Comparison of ENCODE assay signal across 8 mouse cellular contexts in the genomic region with DNA sequence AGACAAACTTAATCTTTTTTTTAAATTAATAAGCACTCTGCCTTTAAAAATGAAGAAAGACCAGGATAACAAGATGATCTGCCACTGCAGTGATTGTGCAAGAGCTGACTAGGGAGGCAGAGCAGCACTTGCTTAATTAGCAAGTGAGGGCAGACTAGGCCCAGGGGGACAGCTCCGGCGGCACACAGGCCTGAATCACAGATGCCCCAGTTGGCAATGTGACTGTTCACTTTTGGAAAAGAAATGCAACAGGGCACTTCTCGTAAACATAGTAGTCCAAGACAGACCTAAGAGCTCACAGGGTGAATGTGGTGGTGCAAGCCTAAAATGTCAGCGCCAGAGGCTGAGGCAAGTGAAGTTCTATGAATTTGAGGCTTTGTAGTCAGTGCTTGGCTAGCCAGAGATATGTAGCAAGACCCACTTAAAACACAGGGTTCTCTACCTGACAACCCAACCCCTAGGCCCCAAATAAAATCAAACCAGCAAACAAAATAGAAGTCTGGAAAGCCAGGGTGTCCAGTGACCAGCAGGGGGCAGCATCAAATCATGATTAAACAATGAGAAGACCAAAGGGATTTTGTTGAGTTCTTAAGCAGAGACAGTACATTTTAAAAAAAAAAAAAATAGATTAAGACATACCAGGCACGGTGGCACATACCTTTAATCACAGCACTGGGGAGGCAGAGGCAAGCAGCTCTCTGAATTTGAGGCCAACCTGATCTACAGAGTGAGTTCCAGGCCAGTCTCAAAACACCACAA. TPM values are rescaled to one million over a fixed set of nuclear protein-coding genes. Genes with fewer than 3 reads are reported as not detected.
DNase-seq lines count a peak whose midpoint lies in the region; ATAC-seq and TF ChIP-seq lines count a peak whose summit lies in the region.

No protein-coding gene starts in this region.

- peak; percentile 60 to 81 for DNase-seq in left cerebral cortex, adult 2 months (ENCODE audit: extremely low spot score in 1 of 2, low spot score in 2 of 2)
- DNase-seq in left cerebral cortex, adult 11 months (ENCODE audit: low spot score) = no peak
- peak; percentile 88 for DNase-seq in adrenal gland, postnatal 10 days
- peak; percentile 77 for DNase-seq in embryonic facial prominence, embryonic 10.5 days (ENCODE audit: low spot score)
- DNase-seq in liver, embryonic 13.5 days = peak; percentile 48
- DNase-seq in retina, postnatal 1 day = peak; percentile 87
- peak; percentile 82 for DNase-seq in urinary bladder, postnatal 25 days (ENCODE audit: low spot score)

- H3K9me3 ChIP-seq in embryonic facial prominence, embryonic 10.5 days = no peaks in the 10 kb centered on the region
- H3K9me3 ChIP-seq in liver, embryonic 13.5 days (replicated peaks) = no peaks in the 10 kb centered on the region

- H3K27ac ChIP-seq in left cerebral cortex, adult 2 months = no peak overlapping the region
- H3K27ac ChIP-seq in embryonic facial prominence, embryonic 10.5 days (replicated peaks) = no peak overlapping the region
- H3K27ac ChIP-seq in liver, embryonic 13.5 days = no peak overlapping the region

- H3K4me3 ChIP-seq in left cerebral cortex, adult 2 months = no peak overlapping the region
- no peak overlapping the region for H3K4me3 ChIP-seq in embryonic facial prominence, embryonic 10.5 days
- H3K4me3 ChIP-seq in liver, embryonic 13.5 days (replicated peaks) = no peak overlapping the region

- no peak overlapping the region for H3K9ac ChIP-seq in liver, embryonic 13.5 days

- H3K4me2 ChIP-seq in liver, embryonic 13.5 days = no peak overlapping the region

- peaks cover 24% of the 10 kb centered on the region for H3K4me1 ChIP-seq in embryonic facial prominence, embryonic 10.5 days
- H3K4me1 ChIP-seq in liver, embryonic 13.5 days (replicated peaks) = peaks cover 22% of the 10 kb centered on the region

- no peaks in the 10 kb centered on the region for H3K27me3 ChIP-seq in embryonic facial prominence, embryonic 10.5 days (replicated peaks; ENCODE audit: low read depth, poor library complexity, severe bottlenecking)
- no peaks in the 10 kb centered on the region for H3K27me3 ChIP-seq in liver, embryonic 13.5 days

- WGBS in embryonic facial prominence, embryonic 10.5 days = 65% methylated on average over 5 of the region's 5 CpGs
- 57% methylated on average over 5 of the region's 5 CpGs for WGBS in liver, embryonic 13.5 days (ENCODE audit: insufficient replicate concordance)

- intact Hi-C loops in left cerebral cortex, adult 2 months (cut with DNase I) = loop anchor here (5.0 kb wide), 4 partner anchors 43 to 268 kb away; a partner anchor contains a TSS

- ATAC-seq in hematopoietic stem cell, adult 5-6 weeks (replicated peaks in 1 of 2; ENCODE audit: insufficient read depth in 1 of 2, low FRiP score in 2 of 2, low TSS enrichment in 1 of 2, low read depth in 1 of 2, poor library complexity in 2 of 2, severe bottlenecking in 2 of 2) = peak; percentile 20 to 55; a peak in 2 of 4 replicates
- no peak for ATAC-seq in liver, embryonic 13.5 days (ENCODE audit: low read depth)

- peak; percentile 81 for TF ChIP-seq CTCF in left cerebral cortex, adult 2 months (IDR thresholded peaks at IDR 0.05)

- H3K36me3 ChIP-seq in embryonic facial prominence, embryonic 10.5 days (replicated peaks) = peaks cover 53% of the 10 kb centered on the region
- peaks cover 41% of the 10 kb centered on the region for H3K36me3 ChIP-seq in liver, embryonic 13.5 days

RNA-seq across cellular contexts. Expression of a gene that starts 5.6 kb away (rescaled TPM):
- total RNA-seq in left cerebral cortex, adult 2 months (2021) = 100 to 1,000 TPM; 184 to 198 TPM
- 1 to 10 TPM; 5.8 to 9.8 TPM for total RNA-seq in adrenal gland, postnatal 10 days (2021)
- polyA plus RNA-seq in embryonic facial prominence, embryonic 10.5 days (2016; fragmentation: Nextera tagmentation; extraction: Ambion mirVana) = 29.3 and 32.0 TPM in 2 replicates
- 0.38 TPM in 1 of 2 replicates, not detected in the other for total RNA-seq in hematopoietic stem cell, adult 5-6 weeks (2017)
- polyA plus RNA-seq in liver, embryonic 13.5 days (2015; fragmentation: Nextera tagmentation; extraction: Ambion mirVana) = 0.52 and 0.73 TPM in 2 replicates

RNA-seq across cellular contexts. Expression of a gene that starts 6.0 kb away (rescaled TPM):
- 1 to 10 TPM in 1 of 2 experiments, under 1 TPM in 1; 0.87 to 1.1 TPM for total RNA-seq in left cerebral cortex, adult 2 months (2021)
- 1 to 10 TPM; 5.5 to 6.1 TPM for total RNA-seq in adrenal gland, postnatal 10 days (2021)
- polyA plus RNA-seq in embryonic facial prominence, embryonic 10.5 days (2016; fragmentation: Nextera tagmentation; extraction: Ambion mirVana) = 0.55 and 0.57 TPM in 2 replicates
- not detected in 2 replicates for total RNA-seq in hematopoietic stem cell, adult 5-6 weeks (2017)
- polyA plus RNA-seq in liver, embryonic 13.5 days (2015; fragmentation: Nextera tagmentation; extraction: Ambion mirVana) = 0.05 and 0.18 TPM in 2 replicates

RNA-seq across cellular contexts. Expression of a gene that starts 7.3 kb away (rescaled TPM):
- total RNA-seq in left cerebral cortex, adult 2 months (2021) = 100 to 1,000 TPM; 109 TPM
- total RNA-seq in adrenal gland, postnatal 10 days (2021) = 100 to 1,000 TPM; 157 to 160 TPM
- polyA plus RNA-seq in embryonic facial prominence, embryonic 10.5 days (2016; fragmentation: Nextera tagmentation; extraction: Ambion mirVana) = 41.4 and 44.6 TPM in 2 replicates
- total RNA-seq in hematopoietic stem cell, adult 5-6 weeks (2017) = 49.6 and 52.7 TPM in 2 replicates
- 33.8 and 37.2 TPM in 2 replicates for polyA plus RNA-seq in liver, embryonic 13.5 days (2015; fragmentation: Nextera tagmentation; extraction: Ambion mirVana)

RNA-seq across cellular contexts. Expression of a gene that starts 15.0 kb away (rescaled TPM):
- not detected for total RNA-seq in left cerebral cortex, adult 2 months (2021)
- not detected for total RNA-seq in adrenal gland, postnatal 10 days (2021)
- polyA plus RNA-seq in embryonic facial prominence, embryonic 10.5 days (2016; fragmentation: Nextera tagmentation; extraction: Ambion mirVana) = not detected in 2 replicates
- not detected in 2 replicates for total RNA-seq in hematopoietic stem cell, adult 5-6 weeks (2017)
- not detected in 2 replicates for polyA plus RNA-seq in liver, embryonic 13.5 days (2015; fragmentation: Nextera tagmentation; extraction: Ambion mirVana)

RNA-seq across cellular contexts. Expression of a gene that starts 24.7 kb away (rescaled TPM):
- 100 to 1,000 TPM; 125 to 129 TPM for total RNA-seq in left cerebral cortex, adult 2 months (2021)
- total RNA-seq in adrenal gland, postnatal 10 days (2021) = 10 to 100 TPM; 58.0 to 62.7 TPM
- polyA plus RNA-seq in embryonic facial prominence, embryonic 10.5 days (2016; fragmentation: Nextera tagmentation; extraction: Ambion mirVana) = 4.8 and 5.0 TPM in 2 replicates
- total RNA-seq in hematopoietic stem cell, adult 5-6 weeks (2017) = 67.9 and 104 TPM in 2 replicates
- polyA plus RNA-seq in liver, embryonic 13.5 days (2015; fragmentation: Nextera tagmentation; extraction: Ambion mirVana) = 2.8 and 3.0 TPM in 2 replicates

Comparison
In these comparisons a context has a peak if more than half of its experiments do, and no peak if none do; other contexts are left out.
1. RNA of a gene that starts 5.6 kb away (total RNA-seq): 184 to 198 TPM in left cerebral cortex, adult 2 months; 5.8 to 9.8 TPM in adrenal gland, postnatal 10 days and 0.38 TPM in hematopoietic stem cell, adult 5-6 weeks; every median in the first group is over 10 times any median in the second.